Mouse (Mus musculus) liver, adult 2 months (tissue): ENCODE data around the gene Rbfox3.

Experiments
- CTCF ChIP-seq: fragments of 200-500 bp; IDR thresholded peaks from 2 replicates; pipeline ENCODE4 v1.5.1; 2011; ENCODE audit warnings: low read depth, low read length, control low read depth
- POLR2A ChIP-seq: fragments of 200-500 bp; IDR thresholded peaks from 2 replicates; pipeline ENCODE4 v1.6.1; 2011; ENCODE audit warnings: low read length, control low read depth; ENCODE audit not compliant: insufficient read depth; ENCODE audit errors: extremely low read depth

- TF ChIP-seq CTCF, result no peak
- TF ChIP-seq POLR2A, result no peak
These were observed 240.2 kb downstream of the Rbfox3 start for GRCm38 (mm10) chr11:118671216-118671615.
